Mouse (Mus musculus) ovary, postnatal 10 days (tissue): ENCODE measurements around the gene Mea1.

ENCODE experiments used
- DNase-seq: peaks from one replicate; pipeline ENCODE4 v3.0.0; 2022; ENCODE audit warnings: low spot score

The Mea1 gene

GRCm38 (mm10) chr17:46704887-46705835 lies 26.6 kb downstream of the Mea1 start, which contains the start of gene Ppp2r5d:
Gene Ppp2r5d (minus strand): TSS chr17:46705111.
- DNase-seq: peak; percentile 85

- DNase-seq: no peak
These were observed 27.9 kb downstream of the Mea1 start for GRCm38 (mm10) chr17:46706375-46707089.

- peak; percentile 82 for DNase-seq
These were observed 32.5 kb downstream of the Mea1 start, which contains the start of gene Pex6 for GRCm38 (mm10) chr17:46710959-46711597. Gene Pex6 (plus strand): TSS chr17:46711463.

- DNase-seq: peak; percentile 24
These were observed 33.1 kb downstream of the Mea1 start for GRCm38 (mm10) chr17:46711612-46712271.

GRCm38 (mm10) chr17:46712442-46712841 lies 33.8 kb downstream of the Mea1 start:
- DNase-seq: no peak

GRCm38 (mm10) chr17:46713849-46714248 lies 35.3 kb downstream of the Mea1 start:
- no peak for DNase-seq

- no peak for DNase-seq
These were observed 36.3 kb downstream of the Mea1 start for GRCm38 (mm10) chr17:46714756-46715481.

- DNase-seq: no peak
These were observed 42.5 kb downstream of the Mea1 start for GRCm38 (mm10) chr17:46721077-46721476.

GRCm38 (mm10) chr17:46724477-46725084 lies 46.0 kb downstream of the Mea1 start:
- DNase-seq: no peak

GRCm38 (mm10) chr17:46725273-46725672 lies 46.7 kb downstream of the Mea1 start:
- no peak for DNase-seq

GRCm38 (mm10) chr17:46725731-46726645 lies 47.4 kb downstream of the Mea1 start:
- no peak for DNase-seq

GRCm38 (mm10) chr17:46727271-46727670 lies 48.7 kb downstream of the Mea1 start:
- no peak for DNase-seq

- DNase-seq: no peak
These were observed 49.4 kb downstream of the Mea1 start for GRCm38 (mm10) chr17:46728021-46728420.

- DNase-seq: no peak
These were observed 49.9 kb downstream of the Mea1 start for GRCm38 (mm10) chr17:46728496-46728895.

GRCm38 (mm10) chr17:46728904-46729318 lies 50.3 kb downstream of the Mea1 start, which contains the start of gene Gnmt:
Gene Gnmt (minus strand): TSS chr17:46729168.
- no peak for DNase-seq
